Mouse (Mus musculus) testis, postnatal 10 days (tissue): ENCODE results near the gene 2410137M14Rik.

Experiments
- DNase-seq: peaks from one replicate; pipeline ENCODE4 v3.0.0; 2021; ENCODE audit warnings: low spot score

Gene 2410137M14Rik

GRCm38 (mm10) chr17:36948286-36948685 lies 32.8 kb downstream of the 2410137M14Rik start:
- DNase-seq, result no peak

GRCm38 (mm10) chr17:36947051-36947819 lies 33.8 kb downstream of the 2410137M14Rik start:
- peak; percentile 66 for DNase-seq

GRCm38 (mm10) chr17:36944121-36944775 lies 36.8 kb downstream of the 2410137M14Rik start:
- no peak for DNase-seq

GRCm38 (mm10) chr17:36943691-36944090 lies 37.3 kb downstream of the 2410137M14Rik start:
- no peak for DNase-seq

- peak; percentile 55 for DNase-seq
Measured at GRCm38 (mm10) chr17:36942791-36943471, 38.1 kb downstream of the 2410137M14Rik start, which contains the start of gene Rnf39. Rnf39 (plus strand) TSS chr17:36942918.

GRCm38 (mm10) chr17:36942391-36942790 lies 38.6 kb downstream of the 2410137M14Rik start:
- peak; percentile 62 for DNase-seq

- DNase-seq, result no peak
Measured at GRCm38 (mm10) chr17:36938056-36938455, 43.0 kb downstream of the 2410137M14Rik start.

GRCm38 (mm10) chr17:36931806-36932205 lies 49.2 kb downstream of the 2410137M14Rik start:
- no peak for DNase-seq

- no peak for DNase-seq
Measured at GRCm38 (mm10) chr17:36931130-36931529, 49.9 kb downstream of the 2410137M14Rik start.

GRCm38 (mm10) chr17:36930233-36930632 lies 50.8 kb downstream of the 2410137M14Rik start:
- DNase-seq, result no peak

GRCm38 (mm10) chr17:36929236-36929932 lies 51.7 kb downstream of the 2410137M14Rik start:
- DNase-seq, result no peak
